Comparison of ENCODE assay signal across 9 mouse cellular contexts in the genomic region with DNA sequence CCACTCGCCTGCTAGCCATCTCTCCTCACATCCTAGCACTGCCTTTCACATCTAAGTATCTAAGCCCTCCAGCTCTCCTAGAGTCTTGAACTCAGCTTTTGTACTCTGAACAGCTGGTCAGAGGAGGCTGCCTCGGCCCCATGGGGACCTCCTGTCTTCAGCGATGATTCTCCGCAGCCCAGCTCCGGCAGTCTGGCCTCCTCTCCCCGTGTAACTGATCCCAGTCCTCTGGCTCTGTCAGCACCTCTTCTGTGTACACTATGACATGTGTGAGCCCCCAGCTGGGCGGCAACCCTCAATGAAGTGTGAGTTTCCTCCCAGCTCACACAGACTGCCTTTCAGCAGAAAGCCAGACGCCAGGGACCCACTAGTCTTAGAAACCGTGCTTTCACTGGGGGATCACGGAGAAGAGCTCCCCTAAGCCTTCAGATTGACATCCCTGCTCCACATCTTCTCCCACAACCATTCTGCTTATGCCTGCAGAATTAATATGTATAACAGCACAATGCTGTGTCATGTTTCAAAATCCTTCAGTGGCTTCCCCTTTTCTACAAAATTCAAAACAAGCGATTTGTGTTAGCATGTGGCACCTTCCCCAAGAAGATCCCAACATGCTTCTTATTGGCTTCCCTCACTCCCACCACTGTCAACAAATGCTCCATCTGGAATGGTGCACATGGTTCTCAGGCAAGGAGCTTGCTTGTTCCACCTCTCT. TPM values are rescaled to one million over a fixed set of nuclear protein-coding genes. Genes with fewer than 3 reads are reported as not detected.
A peak's percentile ranks its signal among the peaks of the same experiment; 100 is the strongest.
DNase-seq lines count a peak whose midpoint lies in the region; ATAC-seq lines count a peak whose summit lies in the region.
"Had no signal": no experiment of that assay in that cellular context is flagged by ENCODE, and none has a peak within 500 bp of the region (broad histone marks: within the 10 kb centered on the region; RNA-seq: fewer than 3 reads in every experiment).

No protein-coding gene starts in this region.

- intact Hi-C loops in heart, postnatal 10 days (cut with DNase I) = no loop called here
- intact Hi-C loops in left cerebral cortex, postnatal 14 days (cut with DNase I) = no loop called here

- ATAC-seq in lung, embryonic 16.5 days (ENCODE audit: low read depth) = peak; percentile 92
- peak; percentile 81 for ATAC-seq in embryonic facial prominence, embryonic 15.5 days (ENCODE audit: insufficient number of reproducible peaks, low FRiP score, low TSS enrichment, low read depth)

- H3K36me3 ChIP-seq in lung, embryonic 16.5 days (ENCODE audit: control insufficient read depth, insufficient read depth, low read length) = no peaks in the 10 kb centered on the region
- H3K36me3 ChIP-seq in embryonic facial prominence, embryonic 15.5 days = no peaks in the 10 kb centered on the region

- no peak for DNase-seq in lung, postnatal 36 days
- peak; percentile 79 to 80 for DNase-seq in heart, postnatal 10 days
- DNase-seq in skeletal muscle tissue, adult 2 months (ENCODE audit: low read depth, low spot score) = peak; percentile 66
- DNase-seq in thymus, adult 18-20 months = no peak
- no peak for DNase-seq in spleen, postnatal 36 days (ENCODE audit: low spot score in 2 of 2)
- DNase-seq in left cerebral cortex, postnatal 14 days (ENCODE audit: low spot score in 2 of 2) = no peak

- 26% methylated on average over 11 of the region's 11 CpGs for WGBS in lung, embryonic 16.5 days
- 25% methylated on average over 11 of the region's 11 CpGs for WGBS in embryonic facial prominence, embryonic 15.5 days

- H3K27me3 ChIP-seq in lung, embryonic 16.5 days (ENCODE audit: control insufficient read depth, insufficient read depth, low read depth, low read length) = no peaks in the 10 kb centered on the region
- no peaks in the 10 kb centered on the region for H3K27me3 ChIP-seq in embryonic facial prominence, embryonic 15.5 days

- H3K27ac ChIP-seq in lung, embryonic 16.5 days (ENCODE audit: low read length) = 0 out of 2 replicates have a peak overlapping the region, but pooled peaks have one; percentile 35
- peak overlapping the region; percentile 59 for H3K27ac ChIP-seq in embryonic facial prominence, embryonic 15.5 days (replicated peaks)
- H3K27ac ChIP-seq: liver, embryonic 14.5 days had no signal

- 0 out of 2 replicates have a peak overlapping the region, but pooled peaks have one; percentile 6 for H3K4me2 ChIP-seq in lung, embryonic 16.5 days (ENCODE audit: low read depth, low read length)
- no peak overlapping the region for H3K4me2 ChIP-seq in embryonic facial prominence, embryonic 15.5 days (replicated peaks)

- no peaks in the 10 kb centered on the region for H3K9me3 ChIP-seq in lung, embryonic 16.5 days (ENCODE audit: control insufficient read depth, low read length)
- H3K9me3 ChIP-seq in embryonic facial prominence, embryonic 15.5 days (replicated peaks) = no peaks in the 10 kb centered on the region

- H3K4me3 ChIP-seq in lung, embryonic 16.5 days (ENCODE audit: low read length) = no peak overlapping the region
- no peak overlapping the region for H3K4me3 ChIP-seq in embryonic facial prominence, embryonic 15.5 days (replicated peaks)

- no peak overlapping the region for H3K9ac ChIP-seq in lung, embryonic 16.5 days (ENCODE audit: low read length)
- no peak overlapping the region for H3K9ac ChIP-seq in embryonic facial prominence, embryonic 15.5 days
- H3K9ac ChIP-seq: liver, embryonic 14.5 days had no signal

- peaks cover 14% of the 10 kb centered on the region for H3K4me1 ChIP-seq in lung, embryonic 16.5 days (replicated peaks; ENCODE audit: control insufficient read depth, insufficient read depth, low read length)
- peaks cover 34% of the 10 kb centered on the region for H3K4me1 ChIP-seq in embryonic facial prominence, embryonic 15.5 days

RNA-seq across cellular contexts. Expression of a gene that starts 15.8 kb away (rescaled TPM):
- polyA plus RNA-seq in lung, embryonic 16.5 days (2015; fragmentation: Nextera tagmentation; extraction: Ambion mirVana) = 27.6 and 30.4 TPM in 2 replicates
- 25.8 and 26.7 TPM in 2 replicates for polyA plus RNA-seq in embryonic facial prominence, embryonic 15.5 days (2015; fragmentation: Nextera tagmentation; extraction: Ambion mirVana)
- 10 to 100 TPM; 28.4 to 36.3 TPM for total RNA-seq in heart, postnatal 10 days (2021)
- 10 to 100 TPM; 55.0 to 61.1 TPM for total RNA-seq in left cerebral cortex, postnatal 14 days (2021)

RNA-seq across cellular contexts. Expression of a gene that starts 30.5 kb away (rescaled TPM):
- polyA plus RNA-seq in lung, embryonic 16.5 days (2015; fragmentation: Nextera tagmentation; extraction: Ambion mirVana) = 44.2 and 45.1 TPM in 2 replicates
- 55.3 and 56.1 TPM in 2 replicates for polyA plus RNA-seq in embryonic facial prominence, embryonic 15.5 days (2015; fragmentation: Nextera tagmentation; extraction: Ambion mirVana)
- total RNA-seq in heart, postnatal 10 days (2021) = 10 to 100 TPM; 72.5 to 74.6 TPM
- 10 to 100 TPM; 60.5 to 61.1 TPM for total RNA-seq in left cerebral cortex, postnatal 14 days (2021)

Comparison
In these comparisons a context has a peak if more than half of its experiments do, and no peak if none do; other contexts are left out.
1. DNase-seq: peak in heart, postnatal 10 days (2 of 2) and skeletal muscle tissue, adult 2 months (single experiment); none in lung, postnatal 36 days (single experiment), thymus, adult 18-20 months (0 of 2), spleen, postnatal 36 days (0 of 2) and left cerebral cortex, postnatal 14 days (0 of 2).